Mouse (Mus musculus): Measurements from ENCODE around the gene Elmsan1. TPM values are rescaled to one million over a fixed set of nuclear protein-coding genes. Genes with fewer than 3 reads are reported as not detected.
"Not testable (repeated sequence)": the region's sequence is repeated elsewhere in the genome, so short reads cannot be mapped to it uniquely, and the experiment has no call there.

Gene Elmsan1
- polyA plus RNA-seq, 1 experiment from 2014 or later: 13.2 TPM

DNA sequence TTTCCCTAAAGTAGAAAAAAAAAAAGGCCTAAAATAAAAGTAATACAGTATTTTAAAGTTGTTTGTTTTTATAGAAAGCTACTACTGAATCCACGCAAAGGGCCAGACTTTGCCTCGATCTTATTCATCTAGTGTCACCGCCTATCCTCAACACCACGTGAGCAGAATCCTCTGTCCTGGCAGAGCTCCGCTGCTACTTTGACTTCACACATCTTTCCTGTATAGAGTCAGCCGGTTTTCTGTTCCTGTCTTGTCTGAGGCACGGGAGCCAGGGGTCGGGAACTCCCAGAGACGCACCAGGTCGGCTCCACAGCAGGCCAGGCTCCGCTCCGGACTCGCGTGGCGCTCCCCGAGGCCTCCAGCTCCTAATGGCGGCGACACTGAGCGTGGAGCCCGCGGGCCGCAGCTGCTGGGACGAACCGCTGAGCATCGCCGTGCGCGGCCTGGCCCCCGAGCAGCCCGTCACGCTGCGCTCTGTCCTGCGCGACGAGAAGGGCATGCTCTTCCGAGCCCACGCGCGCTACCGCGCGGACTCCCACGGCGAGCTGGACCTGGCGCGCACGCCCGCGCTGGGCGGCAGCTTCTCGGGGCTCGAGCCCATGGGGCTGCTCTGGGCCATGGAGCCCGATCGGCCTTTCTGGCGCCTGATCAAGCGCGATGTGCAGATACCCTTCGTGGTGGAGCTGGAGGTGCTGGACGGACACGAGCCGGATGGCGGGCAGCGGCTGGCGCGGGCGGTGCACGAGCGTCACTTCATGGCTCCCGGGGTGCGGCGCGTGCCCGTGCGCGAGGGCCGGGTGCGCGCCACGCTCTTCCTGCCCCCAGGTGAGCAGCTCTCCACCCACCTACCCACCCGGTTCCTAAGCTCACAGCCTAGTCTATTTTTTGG is 117.8 kb downstream of the Elmsan1 start, which contains the start of gene Acot6:
TSS of gene Acot6 (plus strand) at position 51 of the 889 bp plus-strand sequence.
- not testable (repeated sequence) for ATAC-seq (ENCODE audit: insufficient number of reproducible peaks, low FRiP score, low TSS enrichment, low read depth); H3K36me3 ChIP-seq; H3K4me1 ChIP-seq; H3K27me3 ChIP-seq; H3K9me3 ChIP-seq
- Histone ChIP-seq H3K4me3 (peak within 1 kb of the TSS; percentile 54), H3K4me2 (peak within 1 kb of the TSS; percentile 76), H3K9ac (peak within 1 kb of the TSS; percentile 47), H3K27ac (peak within 1 kb of the TSS; percentile 71)
- under 1% methylated on average over 80 of the region's 80 CpGs for WGBS

DNA sequence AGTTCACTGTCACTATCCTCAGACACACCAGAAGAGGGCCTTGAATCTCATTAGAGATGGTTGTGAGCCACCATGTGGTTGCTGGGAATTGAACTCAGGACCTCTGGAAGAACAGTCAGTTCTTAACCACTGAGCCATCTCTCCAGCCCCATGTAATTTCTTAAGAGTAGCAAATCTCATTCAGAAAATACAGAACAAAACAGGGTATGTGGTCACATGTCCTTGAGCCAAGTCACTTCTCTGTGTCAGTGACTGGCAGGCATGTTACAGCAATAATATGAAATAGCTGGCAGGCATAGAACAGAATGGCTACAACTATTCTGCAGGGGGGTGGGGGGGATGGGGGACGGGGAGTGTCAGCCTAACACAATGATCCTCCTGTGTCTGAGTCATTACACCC is 118.6 kb downstream of the Elmsan1 start:
- no peaks in the 10 kb centered on the region for H3K36me3 ChIP-seq
- WGBS: 61% methylated on average over 1 of the region's 1 CpGs
- no peaks in the 10 kb centered on the region for H3K27me3 ChIP-seq
- H3K27ac ChIP-seq: no peak overlapping the region
- H3K4me3 ChIP-seq: peak overlapping the region; percentile 54; the same call in 1 of the 2 replicates
- peak overlapping the region; percentile 76 for H3K4me2 ChIP-seq
- no peak for ATAC-seq (ENCODE audit: insufficient number of reproducible peaks, low FRiP score, low TSS enrichment, low read depth)
- H3K4me1 ChIP-seq: no peaks in the 10 kb centered on the region; the same call in 1 of the 2 replicates
- H3K9ac ChIP-seq: no peak overlapping the region
- no peaks in the 10 kb centered on the region for H3K9me3 ChIP-seq

DNA sequence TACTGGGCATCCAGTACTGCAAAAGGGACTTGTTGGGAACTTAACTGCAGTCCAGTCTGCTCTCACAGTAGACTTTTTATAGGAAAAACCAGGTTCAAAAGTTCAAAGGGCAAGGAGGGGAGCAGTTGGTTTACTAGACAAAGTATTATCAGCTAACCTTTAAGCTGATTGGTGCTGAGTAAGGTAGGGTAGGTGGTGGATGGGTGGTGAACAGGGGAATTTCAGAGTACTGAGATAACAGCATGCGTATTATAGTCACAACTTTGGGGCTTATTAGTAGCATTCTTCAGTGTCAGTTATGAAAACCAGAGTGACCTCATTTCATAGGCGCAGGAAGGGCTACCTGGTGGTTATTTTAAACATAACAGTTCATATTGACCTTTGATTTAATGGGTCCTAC is 119.1 kb downstream of the Elmsan1 start:
- 96% methylated on average over 2 of the region's 2 CpGs for WGBS
- Histone ChIP-seq H3K4me1 (no peaks in the 10 kb centered on the region; the same call in 1 of the 2 replicates), H3K27me3 (no peaks in the 10 kb centered on the region), H3K9ac (no peak overlapping the region), H3K4me3 (no peak overlapping the region), H3K36me3 (no peaks in the 10 kb centered on the region), H3K4me2 (no peak overlapping the region), H3K27ac (no peak overlapping the region), H3K9me3 (no peaks in the 10 kb centered on the region)
- no peak for ATAC-seq (ENCODE audit: insufficient number of reproducible peaks, low FRiP score, low TSS enrichment, low read depth)

Other genes starting within 250 kb of the Elmsan1 start
- not detected in 2 replicates for gene Heatr4, start 234.0 kb downstream of the Elmsan1 start, polyA plus RNA-seq (2015; fragmentation: Nextera tagmentation; extraction: Ambion mirVana)
- gene Acot2, start 231.0 kb downstream of the Elmsan1 start, polyA plus RNA-seq (2015; fragmentation: Nextera tagmentation; extraction: Ambion mirVana): 26.1 and 26.5 TPM in 2 replicates
- 58.3 and 59.5 TPM in 2 replicates for gene Acot1, start 209.4 kb downstream of the Elmsan1 start, polyA plus RNA-seq (2015; fragmentation: Nextera tagmentation; extraction: Ambion mirVana)
- 0.17 and 0.37 TPM in 2 replicates for gene Acot4, start 180.5 kb downstream of the Elmsan1 start, polyA plus RNA-seq (2015; fragmentation: Nextera tagmentation; extraction: Ambion mirVana)
- not detected in 2 replicates for gene Gm49366, start 179.9 kb downstream of the Elmsan1 start, polyA plus RNA-seq (2015; fragmentation: Nextera tagmentation; extraction: Ambion mirVana)
- not detected in 2 replicates for gene Acot3, start 166.7 kb downstream of the Elmsan1 start, polyA plus RNA-seq (2015; fragmentation: Nextera tagmentation; extraction: Ambion mirVana)
- gene Acot5, start 149.6 kb downstream of the Elmsan1 start, polyA plus RNA-seq (2015; fragmentation: Nextera tagmentation; extraction: Ambion mirVana): not detected in 2 replicates
- gene Acot6, start 118.2 kb downstream of the Elmsan1 start, polyA plus RNA-seq (2015; fragmentation: Nextera tagmentation; extraction: Ambion mirVana): 1.0 and 1.7 TPM in 2 replicates
- gene Dnal1, start 104.5 kb downstream of the Elmsan1 start, polyA plus RNA-seq (2015; fragmentation: Nextera tagmentation; extraction: Ambion mirVana): 5.9 and 6.3 TPM in 2 replicates
- gene Pnma1, start 70.4 kb downstream of the Elmsan1 start, polyA plus RNA-seq (2015; fragmentation: Nextera tagmentation; extraction: Ambion mirVana): 0.78 and 0.93 TPM in 2 replicates
- gene Ptgr2, start 66.4 kb upstream of the Elmsan1 start, polyA plus RNA-seq (2015; fragmentation: Nextera tagmentation; extraction: Ambion mirVana): 15.9 and 22.6 TPM in 2 replicates
- 79.8 and 90.6 TPM in 2 replicates for gene Zfp410, start 98.0 kb upstream of the Elmsan1 start, polyA plus RNA-seq (2015; fragmentation: Nextera tagmentation; extraction: Ambion mirVana)
- 41.5 and 42.2 TPM in 2 replicates for gene Coq6, start 142.8 kb upstream of the Elmsan1 start, polyA plus RNA-seq (2015; fragmentation: Nextera tagmentation; extraction: Ambion mirVana)
- 2.7 and 3.2 TPM in 2 replicates for gene Fam161b, start 143.0 kb upstream of the Elmsan1 start, polyA plus RNA-seq (2015; fragmentation: Nextera tagmentation; extraction: Ambion mirVana)
- 16.2 and 16.4 TPM in 2 replicates for gene Entpd5, start 190.1 kb upstream of the Elmsan1 start, polyA plus RNA-seq (2015; fragmentation: Nextera tagmentation; extraction: Ambion mirVana)
- 1.0 and 1.8 TPM in 2 replicates for gene Bbof1, start 190.2 kb upstream of the Elmsan1 start, polyA plus RNA-seq (2015; fragmentation: Nextera tagmentation; extraction: Ambion mirVana)
- gene Rnf113a2, start 198.3 kb upstream of the Elmsan1 start, polyA plus RNA-seq (2015; fragmentation: Nextera tagmentation; extraction: Ambion mirVana): 24.7 TPM in 2 replicates
- 35.8 and 37.8 TPM in 2 replicates for gene Aldh6a1, start 232.1 kb upstream of the Elmsan1 start, polyA plus RNA-seq (2015; fragmentation: Nextera tagmentation; extraction: Ambion mirVana)
- gene Lin52, start 232.5 kb upstream of the Elmsan1 start, polyA plus RNA-seq (2015; fragmentation: Nextera tagmentation; extraction: Ambion mirVana): 19.5 and 19.6 TPM in 2 replicates